Comparison of ENCODE assay signal across 17 mouse cellular contexts in the genomic region with DNA sequence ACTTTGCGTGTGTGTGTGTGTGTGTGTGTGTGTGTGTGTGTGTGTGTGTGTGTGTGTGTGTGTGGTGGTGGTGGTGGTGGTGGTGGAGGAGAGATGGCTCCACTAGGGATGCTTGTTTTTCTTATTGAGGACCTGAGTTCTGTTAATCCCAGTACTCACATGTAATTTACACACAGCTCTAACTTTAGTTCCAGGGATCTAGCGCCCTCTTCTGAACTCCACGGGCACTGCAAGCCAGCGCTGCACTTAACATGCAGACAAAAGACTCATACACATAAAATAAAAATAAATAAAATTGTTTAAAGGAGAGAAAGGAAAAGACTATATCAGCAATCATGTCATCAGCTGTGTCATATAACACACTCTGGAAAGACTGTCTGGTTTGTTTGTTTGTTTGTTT. TPM values are rescaled to one million over a fixed set of nuclear protein-coding genes. Genes with fewer than 3 reads are reported as not detected.
DNase-seq lines count a peak whose midpoint lies in the region; TF ChIP-seq lines count a peak whose summit lies in the region.
"Had no signal": no experiment of that assay in that cellular context is flagged by ENCODE, and none has a peak within 500 bp of the region (broad histone marks: within the 10 kb centered on the region; RNA-seq: fewer than 3 reads in every experiment).

No protein-coding gene starts in this region.

- DNase-seq in adrenal gland, postnatal 14 days = peak; percentile 50
- DNase-seq in adrenal gland, adult 8-10 months = no peak
- DNase-seq in left cerebral cortex, adult 2 months (ENCODE audit: extremely low spot score in 1 of 2, low spot score in 2 of 2) = no peak
- DNase-seq in left cerebral cortex, postnatal 25 days (ENCODE audit: low spot score in 2 of 2) = no peak
- DNase-seq in 416B (ENCODE audit: low read depth) = peak; percentile 55
- DNase-seq in brain, embryonic 14.5 days (ENCODE audit: low read depth) = no peak
- no peak for DNase-seq in embryonic facial prominence, embryonic 10.5 days (ENCODE audit: low spot score)
- DNase-seq in layer of hippocampus, adult 18-20 months (ENCODE audit: low spot score in 2 of 2) = no peak
- DNase-seq: cerebellum, adult 8-10 months; gastrocnemius, postnatal 25 days; kidney, adult 9 months; spleen, adult 18-20 months had no signal

- TF ChIP-seq CTCF in left cerebral cortex, adult 2 months (IDR thresholded peaks at IDR 0.05) = peak; percentile 36
- peak; percentile 26; the same call in 1 of the 2 replicates for TF ChIP-seq CTCF in brain, embryonic 14.5 days (IDR thresholded peaks at IDR 0.05; ENCODE audit: borderline replicate concordance, extremely low read depth, insufficient read depth, insufficient read length)

- H3K27me3 ChIP-seq in embryonic facial prominence, embryonic 10.5 days (replicated peaks; ENCODE audit: low read depth, poor library complexity, severe bottlenecking) = peaks cover 26% of the 10 kb centered on the region

- peaks cover 19% of the 10 kb centered on the region for H3K4me1 ChIP-seq in embryonic facial prominence, embryonic 10.5 days

- no peaks in the 10 kb centered on the region for H3K36me3 ChIP-seq in embryonic facial prominence, embryonic 10.5 days (replicated peaks)
- H3K36me3 ChIP-seq: limb, embryonic 10.5 days had no signal

- intact Hi-C loops in left cerebral cortex, adult 2 months (cut with DNase I) = no loop called here
- intact Hi-C loops in left cerebral cortex, postnatal 25 days (cut with DNase I) = no loop called here

- no peak overlapping the region for H3K4me3 ChIP-seq in left cerebral cortex, adult 2 months
- H3K4me3 ChIP-seq in embryonic facial prominence, embryonic 10.5 days = no peak overlapping the region
- H3K4me3 ChIP-seq: limb, embryonic 10.5 days; megakaryocyte, embryonic 14.5 days had no signal

- TF ChIP-seq POLR2A in brain, embryonic 14.5 days (IDR thresholded peaks at IDR 0.05; ENCODE audit: borderline replicate concordance, extremely low read depth, insufficient read depth, insufficient read length, poor library complexity, severe bottlenecking) = no peak

- 73% methylated on average over 4 of the region's 4 CpGs for WGBS in embryonic facial prominence, embryonic 10.5 days

- no peaks in the 10 kb centered on the region for H3K9me3 ChIP-seq in embryonic facial prominence, embryonic 10.5 days
- H3K9me3 ChIP-seq: limb, embryonic 10.5 days had no signal

- no peak overlapping the region; the same call in 1 of the 2 replicates for H3K27ac ChIP-seq in left cerebral cortex, adult 2 months
- no peak overlapping the region for H3K27ac ChIP-seq in embryonic facial prominence, embryonic 10.5 days (replicated peaks)
- H3K27ac ChIP-seq: limb, embryonic 10.5 days had no signal

RNA-seq across cellular contexts. Expression of gene Inhbe, which starts 5.3 kb away (rescaled TPM):
- total RNA-seq in adrenal gland, postnatal 14 days (2021) = 0.82 TPM in 1 of 2 replicates, not detected in the other
- under 1 TPM in 1 of 4 experiments, not detected in 3; 0.11 TPM for total RNA-seq in adrenal gland, adult 8-10 months (2022)
- total RNA-seq in left cerebral cortex, adult 2 months (2021) = under 1 TPM in 1 of 2 experiments, not detected in 1; 0.29 TPM
- total RNA-seq in left cerebral cortex, postnatal 25 days (2021) = under 1 TPM; 0.11 to 0.18 TPM
- polyA plus RNA-seq in brain, embryonic 14.5 days (2012; rRNA removed) = not detected in 2 replicates
- polyA plus RNA-seq in embryonic facial prominence, embryonic 10.5 days (2016; fragmentation: Nextera tagmentation; extraction: Ambion mirVana) = 0.04 TPM in 1 of 2 replicates, not detected in the other
- total RNA-seq in layer of hippocampus, adult 18-20 months (2021) = not detected
- total RNA-seq: gastrocnemius, postnatal 25 days had no signal
- polyA plus RNA-seq: C2C12; heart, postnatal 0 days had no signal

RNA-seq across cellular contexts. Expression of gene Gli1, which starts 7.2 kb away (rescaled TPM):
- 3.9 and 4.7 TPM in 2 replicates for total RNA-seq in adrenal gland, postnatal 14 days (2021)
- 1 to 10 TPM; 4.4 to 6.4 (median 5.2) TPM for total RNA-seq in adrenal gland, adult 8-10 months (2022)
- 1 to 10 TPM; 3.3 to 4.5 TPM for total RNA-seq in left cerebral cortex, adult 2 months (2021)
- 1 to 10 TPM; 2.2 to 2.3 TPM for total RNA-seq in left cerebral cortex, postnatal 25 days (2021)
- polyA plus RNA-seq in brain, embryonic 14.5 days (2012; rRNA removed) = 7.4 and 11.3 TPM in 2 replicates
- 11.4 and 13.0 TPM in 2 replicates for polyA plus RNA-seq in embryonic facial prominence, embryonic 10.5 days (2016; fragmentation: Nextera tagmentation; extraction: Ambion mirVana)
- total RNA-seq in layer of hippocampus, adult 18-20 months (2021) = 1 to 10 TPM; 1.5 to 2.0 TPM
- total RNA-seq: neutrophil, adult 5-6 weeks had no signal

RNA-seq across cellular contexts. Expression of gene Inhbc, which starts 21.3 kb away (rescaled TPM):
- total RNA-seq in adrenal gland, postnatal 14 days (2021) = 0.79 and 14.4 TPM in 2 replicates
- not detected for total RNA-seq in adrenal gland, adult 8-10 months (2022)
- total RNA-seq in left cerebral cortex, adult 2 months (2021) = not detected
- not detected for total RNA-seq in left cerebral cortex, postnatal 25 days (2021)
- polyA plus RNA-seq in brain, embryonic 14.5 days (2012; rRNA removed) = not detected in 2 replicates
- 0.09 and 0.10 TPM in 2 replicates for polyA plus RNA-seq in embryonic facial prominence, embryonic 10.5 days (2016; fragmentation: Nextera tagmentation; extraction: Ambion mirVana)
- total RNA-seq in layer of hippocampus, adult 18-20 months (2021) = not detected
- total RNA-seq: gastrocnemius, postnatal 25 days; neutrophil, adult 5-6 weeks had no signal
- polyA plus RNA-seq: C2C12; heart, postnatal 0 days had no signal

RNA-seq across cellular contexts. Expression of gene Arhgap9, which starts 27.2 kb away (rescaled TPM):
- total RNA-seq in adrenal gland, postnatal 14 days (2021) = 2.1 and 15.2 TPM in 2 replicates
- 1 to 10 TPM; 2.2 to 5.0 (median 3.6) TPM for total RNA-seq in adrenal gland, adult 8-10 months (2022)
- 1 to 10 TPM in 1 of 2 experiments, under 1 TPM in 1; 0.47 to 1.2 TPM for total RNA-seq in left cerebral cortex, adult 2 months (2021)
- total RNA-seq in left cerebral cortex, postnatal 25 days (2021) = 1 to 10 TPM in 1 of 2 experiments, under 1 TPM in 1; 0.99 to 1.1 TPM
- polyA plus RNA-seq in brain, embryonic 14.5 days (2012; rRNA removed) = 0.49 and 0.71 TPM in 2 replicates
- polyA plus RNA-seq in embryonic facial prominence, embryonic 10.5 days (2016; fragmentation: Nextera tagmentation; extraction: Ambion mirVana) = 2.0 and 2.1 TPM in 2 replicates
- under 1 TPM; 0.84 to 0.92 TPM for total RNA-seq in layer of hippocampus, adult 18-20 months (2021)

RNA-seq across cellular contexts. Expression of gene R3hdm2, which starts 31.2 kb away (rescaled TPM):
- 113 TPM in 2 replicates for total RNA-seq in adrenal gland, postnatal 14 days (2021)
- total RNA-seq in adrenal gland, adult 8-10 months (2022) = 100 to 1,000 TPM; 116 to 158 (median 131) TPM
- total RNA-seq in left cerebral cortex, adult 2 months (2021) = 100 to 1,000 TPM; 365 to 382 TPM
- 100 to 1,000 TPM; 316 to 372 TPM for total RNA-seq in left cerebral cortex, postnatal 25 days (2021)
- polyA plus RNA-seq in brain, embryonic 14.5 days (2012; rRNA removed) = 58.6 and 110 TPM in 2 replicates
- 33.9 and 41.9 TPM in 2 replicates for polyA plus RNA-seq in embryonic facial prominence, embryonic 10.5 days (2016; fragmentation: Nextera tagmentation; extraction: Ambion mirVana)
- total RNA-seq in layer of hippocampus, adult 18-20 months (2021) = 100 to 1,000 TPM; 164 to 167 TPM

Comparison
In these comparisons a context has a peak if more than half of its experiments do, and no peak if none do; other contexts are left out.
1. DNase-seq: peak in adrenal gland, postnatal 14 days (single experiment) and 416B (single experiment); none in adrenal gland, adult 8-10 months (single experiment), left cerebral cortex, adult 2 months (0 of 2), left cerebral cortex, postnatal 25 days (0 of 2), brain, embryonic 14.5 days (single experiment), embryonic facial prominence, embryonic 10.5 days (single experiment) and layer of hippocampus, adult 18-20 months (0 of 2).